Mouse (Mus musculus) kidney, adult 2 months (tissue): ENCODE data around the gene Abr. TPM values are rescaled to one million over a fixed set of nuclear protein-coding genes. Genes with fewer than 3 reads are reported as not detected.

ENCODE experiments used
- DNase-seq: peaks from one replicate; pipeline ENCODE4 v3.0.0; 2021
- H3K27ac ChIP-seq: fragments of 200-500 bp; 2 replicates; pipeline ENCODE4 v1.5.1; 2012; ENCODE audit warnings: low read depth, low read length, control low read depth, inconsistent platforms; ENCODE audit not compliant: insufficient read depth
- H3K27me3 ChIP-seq: fragments of 200-500 bp; replicated peaks from 2 replicates; pipeline ENCODE4 v1.6.1; 2012; ENCODE audit warnings: mild to moderate bottlenecking, moderate library complexity, low read length, inconsistent platforms; ENCODE audit not compliant: control insufficient read depth, insufficient read depth
- H3K36me3 ChIP-seq: fragments of 200-500 bp; 2 replicates; pipeline ENCODE4 v1.6.1; 2012; ENCODE audit warnings: mild to moderate bottlenecking, moderate library complexity, low read length, inconsistent platforms; ENCODE audit not compliant: control insufficient read depth, insufficient read depth
- H3K4me1 ChIP-seq: fragments of 200-500 bp; 2 replicates; pipeline ENCODE4 v1.6.1; 2011; ENCODE audit warnings: low read length; ENCODE audit not compliant: control insufficient read depth, insufficient read depth
- H3K4me3 ChIP-seq: fragments of 200-500 bp; 2 replicates; pipeline ENCODE4 v1.5.1; 2011; ENCODE audit warnings: mild to moderate bottlenecking, low read depth, low read length, control low read depth; ENCODE audit not compliant: insufficient read depth
- CTCF ChIP-seq: fragments of 200-500 bp; conservative IDR thresholded peaks from 2 replicates; pipeline ENCODE4 v1.5.1; 2011; ENCODE audit warnings: low read depth, mild to moderate bottlenecking, control low read depth, low read length, moderate library complexity, mixed read lengths; ENCODE audit not compliant: insufficient read depth, insufficient read length
- POLR2A ChIP-seq: fragments of 200-500 bp; IDR thresholded peaks from one replicate; pipeline ENCODE4 v1.6.1; 2011; ENCODE audit warnings: low read depth, low read length, control low read depth
- whole genome bisulfite sequencing: fragments of 180-500 bp; shearing (Covaris S2); methylation state at CpG from one replicate; pipeline ENCODE4 v1.1.7; 2018; 5-methylcytosine and 5-hydroxymethylcytosine counted together
- polyA plus RNA-seq: library from polyadenylated mRNA; depleted of rRNA; stranded (reverse); fragments of >200 nt; gene quantifications from 2 replicates; pipeline ENCODE4 v1.2.3, GENCODE M21; 2012

Abr gene
- polyA plus RNA-seq, 1 experiment = 33.2 TPM

- H3K36me3 ChIP-seq = no peaks in the 10 kb centered on the region
- no peak for DNase-seq
- H3K27ac ChIP-seq = no peak overlapping the region
- TF ChIP-seq POLR2A (no peak), CTCF (no peak)
- no peaks in the 10 kb centered on the region for H3K27me3 ChIP-seq
- 66% methylated on average over 7 of the region's 7 CpGs for WGBS
- H3K4me1 ChIP-seq = no peaks in the 10 kb centered on the region
- no peak overlapping the region for H3K4me3 ChIP-seq
Observed at GRCm38 (mm10) chr11:76388711-76389110, 233.4 kb downstream of the Abr start.

GRCm38 (mm10) chr11:76387097-76387496, 235.0 kb downstream of the Abr start:
- no peaks in the 10 kb centered on the region for H3K36me3 ChIP-seq
- no peaks in the 10 kb centered on the region for H3K4me1 ChIP-seq
- H3K27me3 ChIP-seq = no peaks in the 10 kb centered on the region
- no peak overlapping the region for H3K4me3 ChIP-seq
- no peak for DNase-seq
- 100% methylated on average over 1 of the region's 1 CpGs for WGBS
- no peak overlapping the region for H3K27ac ChIP-seq
- no peak for TF ChIP-seq POLR2A
- TF ChIP-seq CTCF = peak; percentile 30; the same call in 1 of the 2 replicates

GRCm38 (mm10) chr11:76385746-76386145, 236.4 kb downstream of the Abr start:
- Histone ChIP-seq H3K36me3 (no peaks in the 10 kb centered on the region), H3K27me3 (no peaks in the 10 kb centered on the region), H3K27ac (no peak overlapping the region), H3K4me1 (no peaks in the 10 kb centered on the region), H3K4me3 (no peak overlapping the region)
- WGBS = 86% methylated on average over 3 of the region's 3 CpGs
- no peak for DNase-seq
- no peak for TF ChIP-seq CTCF
- no peak for TF ChIP-seq POLR2A

- no peak for DNase-seq
- no peaks in the 10 kb centered on the region for H3K27me3 ChIP-seq
- 89% methylated on average over 4 of the region's 4 CpGs for WGBS
- TF ChIP-seq POLR2A = no peak
- TF ChIP-seq CTCF = no peak
- H3K4me1 ChIP-seq = no peaks in the 10 kb centered on the region
- no peak overlapping the region for H3K27ac ChIP-seq
- no peak overlapping the region for H3K4me3 ChIP-seq
- H3K36me3 ChIP-seq = no peaks in the 10 kb centered on the region
Observed at GRCm38 (mm10) chr11:76385017-76385416, 237.1 kb downstream of the Abr start.

- Histone ChIP-seq H3K27ac (no peak overlapping the region), H3K4me1 (0 out of 2 replicates have a peak, but pooled peaks cover 2% of the 10 kb centered on the region), H3K27me3 (no peaks in the 10 kb centered on the region), H3K36me3 (no peaks in the 10 kb centered on the region), H3K4me3 (no peak overlapping the region)
- DNase-seq = no peak
- WGBS = 87% methylated on average over 5 of the region's 5 CpGs
- TF ChIP-seq POLR2A = no peak
Observed at GRCm38 (mm10) chr11:76384307-76384706, 237.8 kb downstream of the Abr start.

- DNase-seq = no peak
- 78% methylated on average over 13 of the region's 13 CpGs for WGBS
- H3K27me3 ChIP-seq = no peaks in the 10 kb centered on the region
- TF ChIP-seq POLR2A = no peak
- TF ChIP-seq CTCF = no peak
- no peaks in the 10 kb centered on the region for H3K36me3 ChIP-seq
- 0 out of 2 replicates have a peak, but pooled peaks cover 3% of the 10 kb centered on the region for H3K4me1 ChIP-seq
- no peak overlapping the region for H3K4me3 ChIP-seq
- H3K27ac ChIP-seq = no peak overlapping the region
Observed at GRCm38 (mm10) chr11:76382711-76383324, 239.3 kb downstream of the Abr start.

GRCm38 (mm10) chr11:76381201-76381885, 240.8 kb downstream of the Abr start:
- H3K27ac ChIP-seq = no peak overlapping the region; the same call in 1 of the 2 replicates
- WGBS = 68% methylated on average over 15 of the region's 15 CpGs

More at GRCm38 (mm10) chr11:76381201-76381885, 240.8 kb downstream of the Abr start:
- TF ChIP-seq CTCF (no peak), POLR2A (no peak)
- 0 out of 2 replicates have a peak, but pooled peaks cover 3% of the 10 kb centered on the region for H3K4me1 ChIP-seq
- no peaks in the 10 kb centered on the region for H3K36me3 ChIP-seq
- H3K27me3 ChIP-seq = no peaks in the 10 kb centered on the region
- no peak overlapping the region for H3K4me3 ChIP-seq
- DNase-seq = no peak
